ENCODE assay signal across 13 mouse cellular contexts in genomic region chr13:91305697-91306405, GRCm38 (mm10).
DNase-seq lines count a peak whose midpoint lies in the region; ATAC-seq and TF ChIP-seq lines count a peak whose summit lies in the region.
"Had no signal": no experiment of that assay in that cellular context is flagged by ENCODE, and none has a peak within 500 bp of the region (broad histone marks: within the 10 kb centered on the region; RNA-seq: fewer than 3 reads in every experiment).

No protein-coding gene starts in this region.

- H3K9ac ChIP-seq in forebrain, embryonic 15.5 days (replicated peaks) = no peak overlapping the region
- H3K9ac ChIP-seq in forebrain, embryonic 12.5 days = no peak overlapping the region
- no peak overlapping the region for H3K9ac ChIP-seq in kidney, embryonic 16.5 days (replicated peaks; ENCODE audit: low read length)
- no peak overlapping the region for H3K9ac ChIP-seq in neural tube, embryonic 15.5 days (replicated peaks)
- no peak overlapping the region for H3K9ac ChIP-seq in heart, adult 2 months (ENCODE audit: low read depth, low read length)
- H3K9ac ChIP-seq: limb, embryonic 15.5 days; midbrain, embryonic 13.5 days had no signal

- 40% methylated on average over 6 of the region's 6 CpGs for WGBS in forebrain, embryonic 15.5 days
- 76% methylated on average over 6 of the region's 6 CpGs for WGBS in forebrain, embryonic 12.5 days
- 73% methylated on average over 6 of the region's 6 CpGs for WGBS in kidney, embryonic 16.5 days
- 58% methylated on average over 6 of the region's 6 CpGs for WGBS in neural tube, embryonic 15.5 days
- 41% methylated on average over 6 of the region's 6 CpGs for WGBS in heart, adult 2 months

- POLR2A ChIA-PET in Patski (lab: Charles Lee) = interaction anchor here (1.2 kb wide), 1 partner anchor 8 kb away, joined by 3 read pairs; no protein-coding TSS in a partner anchor

- no peaks in the 10 kb centered on the region for H3K4me1 ChIP-seq in forebrain, embryonic 15.5 days
- H3K4me1 ChIP-seq in forebrain, embryonic 12.5 days = no peaks in the 10 kb centered on the region
- H3K4me1 ChIP-seq in kidney, embryonic 16.5 days (ENCODE audit: insufficient read depth, low read length) = no peaks in the 10 kb centered on the region
- no peaks in the 10 kb centered on the region for H3K4me1 ChIP-seq in neural tube, embryonic 15.5 days
- H3K4me1 ChIP-seq in heart, adult 2 months (ENCODE audit: control insufficient read depth, insufficient read depth, low read length) = no peaks in the 10 kb centered on the region
- H3K4me1 ChIP-seq: limb, embryonic 15.5 days; midbrain, embryonic 13.5 days had no signal

- TF ChIP-seq EP300 in heart, adult 2 months (IDR thresholded peaks at IDR 0.05; ENCODE audit: insufficient read depth, low read depth, low read length) = no peak

- H3K9me3 ChIP-seq in forebrain, embryonic 15.5 days = no peaks in the 10 kb centered on the region
- H3K9me3 ChIP-seq in forebrain, embryonic 12.5 days = no peaks in the 10 kb centered on the region
- H3K9me3 ChIP-seq in kidney, embryonic 16.5 days (ENCODE audit: low read length) = no peaks in the 10 kb centered on the region
- no peaks in the 10 kb centered on the region for H3K9me3 ChIP-seq in neural tube, embryonic 15.5 days (replicated peaks)
- H3K9me3 ChIP-seq: G1E; limb, embryonic 15.5 days; midbrain, embryonic 13.5 days had no signal

- no peak for TF ChIP-seq POLR2A in heart, adult 2 months (IDR thresholded peaks at IDR 0.05; ENCODE audit: insufficient read depth, low read depth, low read length)

- H3K79me2 ChIP-seq in heart, adult 2 months (replicated peaks; ENCODE audit: control insufficient read depth, insufficient read depth, low read length) = no peaks in the 10 kb centered on the region

- H3K27me3 ChIP-seq in forebrain, embryonic 15.5 days = no peaks in the 10 kb centered on the region
- H3K27me3 ChIP-seq in forebrain, embryonic 12.5 days = no peaks in the 10 kb centered on the region
- H3K27me3 ChIP-seq in Patski = no peaks in the 10 kb centered on the region
- no peaks in the 10 kb centered on the region for H3K27me3 ChIP-seq in kidney, embryonic 16.5 days (ENCODE audit: insufficient read depth, low read length)
- H3K27me3 ChIP-seq in neural tube, embryonic 15.5 days (replicated peaks) = no peaks in the 10 kb centered on the region
- no peaks in the 10 kb centered on the region for H3K27me3 ChIP-seq in heart, adult 2 months (ENCODE audit: control insufficient read depth, insufficient read depth, low read length)
- H3K27me3 ChIP-seq: limb, embryonic 15.5 days; midbrain, embryonic 13.5 days had no signal

- no peak overlapping the region for H3K4me3 ChIP-seq in forebrain, embryonic 15.5 days
- H3K4me3 ChIP-seq in forebrain, embryonic 12.5 days (replicated peaks) = no peak overlapping the region
- no peak overlapping the region for H3K4me3 ChIP-seq in kidney, embryonic 16.5 days (ENCODE audit: low read length)
- no peak overlapping the region for H3K4me3 ChIP-seq in neural tube, embryonic 15.5 days (replicated peaks)
- no peak overlapping the region for H3K4me3 ChIP-seq in heart, adult 2 months
- H3K4me3 ChIP-seq: limb, embryonic 15.5 days; midbrain, embryonic 13.5 days had no signal

- DNase-seq in 3T3-L1 (ENCODE audit: low read depth, low spot score) (peak; percentile 51), Patski (ENCODE audit: low read depth, low spot score) (peak; percentile 46)
- peak; percentile 40 to 45 for DNase-seq in layer of hippocampus, postnatal 10 days (ENCODE audit: low spot score in 2 of 2)
- no peak for DNase-seq in heart, adult 2 months
- DNase-seq: kidney, adult 11 months; thymus, postnatal 4 days had no signal

- no peak overlapping the region for H3K4me2 ChIP-seq in forebrain, embryonic 15.5 days (replicated peaks)
- no peak overlapping the region for H3K4me2 ChIP-seq in forebrain, embryonic 12.5 days
- H3K4me2 ChIP-seq in kidney, embryonic 16.5 days (replicated peaks; ENCODE audit: low read depth, low read length) = no peak overlapping the region
- H3K4me2 ChIP-seq in neural tube, embryonic 15.5 days = no peak overlapping the region
- H3K4me2 ChIP-seq: limb, embryonic 15.5 days; midbrain, embryonic 13.5 days had no signal

- CTCF ChIA-PET in Patski (lab: Charles Lee) = interaction anchor here (1.0 to 2.3 kb wide), 3 partner anchors 9 to 82 kb away, joined by 3 to 9 read pairs (median 4); partner anchors contain the start of gene Atg10

- H3K36me3 ChIP-seq in forebrain, embryonic 15.5 days = no peaks in the 10 kb centered on the region
- no peaks in the 10 kb centered on the region for H3K36me3 ChIP-seq in forebrain, embryonic 12.5 days (replicated peaks)
- no peaks in the 10 kb centered on the region for H3K36me3 ChIP-seq in kidney, embryonic 16.5 days (ENCODE audit: insufficient read depth, low read length)
- no peaks in the 10 kb centered on the region for H3K36me3 ChIP-seq in neural tube, embryonic 15.5 days
- no peaks in the 10 kb centered on the region for H3K36me3 ChIP-seq in heart, adult 2 months (ENCODE audit: control insufficient read depth, insufficient read depth, low read length)
- H3K36me3 ChIP-seq: G1E; limb, embryonic 15.5 days; midbrain, embryonic 13.5 days had no signal

- no peak for TF ChIP-seq CTCF in Patski (IDR thresholded peaks at IDR 0.05)
- no peak for TF ChIP-seq CTCF in heart, adult 2 months (IDR thresholded peaks at IDR 0.05)

- H3K27ac ChIP-seq in forebrain, embryonic 15.5 days (replicated peaks) = no peak overlapping the region
- no peak overlapping the region for H3K27ac ChIP-seq in forebrain, embryonic 12.5 days
- no peak overlapping the region for H3K27ac ChIP-seq in kidney, embryonic 16.5 days (ENCODE audit: low read length)
- no peak overlapping the region for H3K27ac ChIP-seq in neural tube, embryonic 15.5 days (replicated peaks)
- no peak overlapping the region for H3K27ac ChIP-seq in heart, adult 2 months
- H3K27ac ChIP-seq: limb, embryonic 15.5 days; midbrain, embryonic 13.5 days had no signal

- ATAC-seq in forebrain, embryonic 15.5 days (replicated peaks) = peak; percentile 83
- ATAC-seq in forebrain, embryonic 12.5 days (ENCODE audit: low FRiP score) = no peak
- peak; percentile 40 for ATAC-seq in Patski
- no peak for ATAC-seq in kidney, embryonic 16.5 days (ENCODE audit: low FRiP score, low TSS enrichment)
- ATAC-seq in neural tube, embryonic 15.5 days (ENCODE audit: low FRiP score) = no peak
- ATAC-seq: midbrain, embryonic 13.5 days had no signal

- in situ Hi-C loops in Patski (cut with MboI; ENCODE audit: low pct_unique_long_range_greater_than_20kb) = no loop called here

- intact Hi-C loops in heart, adult 2 months (cut with DNase I) = no loop called here

Comparison
In these comparisons a context has a peak if more than half of its experiments do, and no peak if none do; other contexts are left out.
1. ATAC-seq: peak in forebrain, embryonic 15.5 days (single experiment) and Patski (single experiment); none in forebrain, embryonic 12.5 days (single experiment), kidney, embryonic 16.5 days (single experiment) and neural tube, embryonic 15.5 days (single experiment).
2. DNase-seq: peak in 3T3-L1 (single experiment), Patski (single experiment) and layer of hippocampus, postnatal 10 days (2 of 2); none in heart, adult 2 months (0 of 2).